Mouse (Mus musculus) hindbrain, embryonic 12.5 days (tissue): ENCODE measurements at regions not wholly inside any gene's neighbourhood (a gene's known extent, or its start where the extent isn't known, plus 50 kb on each side); places are given as distances from the start of the nearest gene placed in this dataset.

Source experiments
- ATAC-seq: fragments of 200-750 bp; cut with Nextera tagmentation; 2 replicates; pipeline ENCODE4 v1.8.0; 2017; ENCODE audit warnings: moderate TSS enrichment; ENCODE audit not compliant: low FRiP score
- H3K27ac ChIP-seq: fragments of 300-500 bp; sonication (generic); 2 replicates; pipeline ENCODE4 v1.5.1; 2016; ENCODE audit warnings: mild to moderate bottlenecking
- H3K27me3 ChIP-seq: fragments of 300-500 bp; sonication (generic); 2 replicates; pipeline ENCODE4 v1.6.1; 2016; ENCODE audit warnings: mild to moderate bottlenecking
- H3K36me3 ChIP-seq: fragments of 300-500 bp; sonication (generic); 2 replicates; pipeline ENCODE4 v1.6.1; 2016; ENCODE audit warnings: mild to moderate bottlenecking
- H3K4me1 ChIP-seq: fragments of 300-500 bp; sonication (generic); 2 replicates; pipeline ENCODE4 v1.6.1; 2016
- H3K4me2 ChIP-seq: fragments of 300-500 bp; sonication (generic); replicated peaks from 2 replicates; pipeline ENCODE4 v1.6.1; 2016; ENCODE audit warnings: mild to moderate bottlenecking
- H3K4me3 ChIP-seq: fragments of 300-500 bp; sonication (generic); 2 replicates; pipeline ENCODE4 v1.5.1; 2016; ENCODE audit warnings: mild to moderate bottlenecking
- H3K9ac ChIP-seq: fragments of 300-500 bp; sonication (generic); 2 replicates; pipeline ENCODE4 v1.6.1; 2016; ENCODE audit warnings: mild to moderate bottlenecking, moderate library complexity
- H3K9me3 ChIP-seq: fragments of 300-500 bp; sonication (generic); replicated peaks from 2 replicates; pipeline ENCODE4 v1.6.1; 2016; ENCODE audit warnings: mild to moderate bottlenecking
- WGBS: fragments of 180-500 bp; shearing (Covaris S2); methylation state at CpG from one replicate; pipeline ENCODE4 v1.1.7; 2016; 5-methylcytosine and 5-hydroxymethylcytosine counted together

- H3K4me1 ChIP-seq, result no peaks in the 10 kb centered on the region
These were observed 326.6 kb upstream of the Fam92a start for GRCm38 (mm10) chr4:12498426-12498825.

GRCm38 (mm10) chr4:12492468-12492867, 320.7 kb upstream of the Fam92a start:
- no peak overlapping the region for H3K9ac ChIP-seq
- H3K27ac ChIP-seq, result no peak overlapping the region
- no peak overlapping the region for H3K4me3 ChIP-seq
- no peaks in the 10 kb centered on the region for H3K36me3 ChIP-seq
- WGBS, result 79% methylated on average over 2 of the region's 2 CpGs
- no peaks in the 10 kb centered on the region for H3K4me1 ChIP-seq
- ATAC-seq, result no peak
- no peak overlapping the region for H3K4me2 ChIP-seq
- no peaks in the 10 kb centered on the region for H3K27me3 ChIP-seq
- no peaks in the 10 kb centered on the region for H3K9me3 ChIP-seq

More at GRCm38 (mm10) chr4:12498426-12498825, 326.6 kb upstream of the Fam92a start:
- H3K27me3 ChIP-seq, result no peaks in the 10 kb centered on the region
- no peak for ATAC-seq
- H3K27ac ChIP-seq, result no peak overlapping the region
- no peak overlapping the region for H3K9ac ChIP-seq
- no peak overlapping the region for H3K4me2 ChIP-seq
- H3K36me3 ChIP-seq, result no peaks in the 10 kb centered on the region
- 85% methylated on average over 4 of the region's 4 CpGs for WGBS
- H3K4me3 ChIP-seq, result no peak overlapping the region
- no peaks in the 10 kb centered on the region for H3K9me3 ChIP-seq

GRCm38 (mm10) chr4:12491306-12491705, 319.5 kb upstream of the Fam92a start:
- Histone ChIP-seq H3K4me3 (no peak overlapping the region), H3K9ac (no peak overlapping the region), H3K27me3 (no peaks in the 10 kb centered on the region), H3K4me2 (no peak overlapping the region), H3K4me1 (no peaks in the 10 kb centered on the region), H3K9me3 (no peaks in the 10 kb centered on the region), H3K27ac (no peak overlapping the region), H3K36me3 (no peaks in the 10 kb centered on the region)
- no peak for ATAC-seq
- WGBS, result 89% methylated on average over 6 of the region's 6 CpGs

- Histone ChIP-seq H3K27ac (no peak overlapping the region), H3K4me3 (no peak overlapping the region), H3K36me3 (no peaks in the 10 kb centered on the region), H3K9ac (no peak overlapping the region), H3K9me3 (no peaks in the 10 kb centered on the region), H3K4me1 (no peaks in the 10 kb centered on the region), H3K27me3 (no peaks in the 10 kb centered on the region), H3K4me2 (no peak overlapping the region)
- no peak for ATAC-seq
- WGBS, result 79% methylated on average over 3 of the region's 3 CpGs
These were observed 318.3 kb upstream of the Fam92a start for GRCm38 (mm10) chr4:12490066-12490465.

DNA sequence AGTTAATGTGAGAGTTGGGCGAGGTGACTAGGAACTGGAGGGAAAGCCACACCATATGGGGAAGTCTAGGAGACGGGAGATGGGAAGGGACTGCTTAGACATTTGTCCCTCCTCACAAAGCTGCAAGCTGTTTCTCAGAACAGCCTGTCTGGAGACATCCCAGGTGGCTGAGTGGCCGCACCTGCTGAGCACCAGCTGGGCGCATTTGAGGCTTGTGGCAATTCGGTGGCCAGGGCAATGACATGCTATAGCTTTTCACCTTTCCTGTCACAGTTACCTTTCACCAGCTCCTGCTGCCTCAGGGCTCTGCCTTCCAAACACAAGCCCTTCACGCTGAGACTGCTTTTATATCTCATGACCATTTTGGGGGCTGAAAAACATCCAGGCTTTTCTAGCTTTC, 317.5 kb upstream of the Fam92a start:
- Histone ChIP-seq H3K4me1 (no peaks in the 10 kb centered on the region), H3K36me3 (no peaks in the 10 kb centered on the region), H3K9me3 (no peaks in the 10 kb centered on the region), H3K4me3 (no peak overlapping the region), H3K9ac (no peak overlapping the region), H3K4me2 (no peak overlapping the region), H3K27me3 (no peaks in the 10 kb centered on the region), H3K27ac (no peak overlapping the region)
- no peak for ATAC-seq
- WGBS, result 66% methylated on average over 6 of the region's 6 CpGs

DNA sequence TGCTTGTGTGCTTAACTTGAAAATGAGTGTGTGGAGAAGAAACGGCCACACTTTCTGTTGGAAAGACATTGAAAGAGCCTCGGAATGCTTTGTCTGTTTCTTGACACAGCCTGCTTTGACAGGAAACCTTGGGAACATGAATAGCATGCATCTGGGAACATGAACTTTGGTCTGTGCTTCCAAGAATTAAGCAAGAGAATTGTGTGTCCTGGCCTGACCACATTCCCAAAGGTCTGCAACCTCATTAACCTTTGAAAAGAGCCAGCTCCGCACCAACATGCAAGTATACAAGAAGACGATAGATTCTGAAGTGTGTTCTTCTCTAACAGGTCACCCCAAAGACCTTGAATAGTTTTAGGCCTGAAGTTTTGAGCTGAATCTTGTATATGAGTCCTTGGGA, 309.7 kb upstream of the Fam92a start:
- 57% methylated on average over 4 of the region's 4 CpGs for WGBS
- Histone ChIP-seq H3K27ac (no peak overlapping the region), H3K36me3 (no peaks in the 10 kb centered on the region), H3K4me2 (no peak overlapping the region), H3K9ac (no peak overlapping the region), H3K4me1 (no peaks in the 10 kb centered on the region), H3K9me3 (no peaks in the 10 kb centered on the region), H3K27me3 (no peaks in the 10 kb centered on the region), H3K4me3 (no peak overlapping the region)
- ATAC-seq, result no peak

DNA sequence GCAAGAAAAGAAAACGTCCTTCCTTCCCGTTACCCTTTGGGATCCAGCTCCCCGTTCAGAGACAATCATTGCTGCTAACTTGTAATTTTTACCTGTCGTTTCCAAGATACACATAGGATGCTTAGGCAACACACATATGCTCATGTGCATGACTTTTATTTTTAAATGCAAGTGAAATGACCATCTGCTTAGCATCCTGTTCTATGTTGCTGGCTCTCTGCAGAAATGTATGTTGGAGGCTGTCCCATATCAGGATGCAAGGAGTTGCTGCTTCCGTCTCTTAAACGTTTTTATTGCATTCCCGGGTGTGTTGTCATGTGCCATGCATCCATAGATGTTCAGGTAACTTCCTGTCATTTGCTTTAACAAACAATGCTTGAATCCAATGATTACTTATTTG, 304.9 kb upstream of the Fam92a start:
- H3K4me2 ChIP-seq, result no peak overlapping the region
- WGBS, result 84% methylated on average over 7 of the region's 7 CpGs
- H3K4me3 ChIP-seq, result no peak overlapping the region
- no peaks in the 10 kb centered on the region for H3K9me3 ChIP-seq
- no peaks in the 10 kb centered on the region for H3K27me3 ChIP-seq
- H3K36me3 ChIP-seq, result no peaks in the 10 kb centered on the region
- no peak overlapping the region for H3K27ac ChIP-seq
- H3K4me1 ChIP-seq, result no peaks in the 10 kb centered on the region
- no peak overlapping the region for H3K9ac ChIP-seq
- no peak for ATAC-seq

GRCm38 (mm10) chr4:12474981-12475568, 303.3 kb upstream of the Fam92a start:
- no peak overlapping the region for H3K4me2 ChIP-seq
- no peaks in the 10 kb centered on the region for H3K9me3 ChIP-seq
- no peak for ATAC-seq
- H3K4me3 ChIP-seq, result no peak overlapping the region
- H3K9ac ChIP-seq, result no peak overlapping the region
- H3K36me3 ChIP-seq, result no peaks in the 10 kb centered on the region
- no peaks in the 10 kb centered on the region for H3K4me1 ChIP-seq
- no peak overlapping the region for H3K27ac ChIP-seq
- WGBS, result 71% methylated on average over 4 of the region's 4 CpGs
- H3K27me3 ChIP-seq, result no peaks in the 10 kb centered on the region

DNA sequence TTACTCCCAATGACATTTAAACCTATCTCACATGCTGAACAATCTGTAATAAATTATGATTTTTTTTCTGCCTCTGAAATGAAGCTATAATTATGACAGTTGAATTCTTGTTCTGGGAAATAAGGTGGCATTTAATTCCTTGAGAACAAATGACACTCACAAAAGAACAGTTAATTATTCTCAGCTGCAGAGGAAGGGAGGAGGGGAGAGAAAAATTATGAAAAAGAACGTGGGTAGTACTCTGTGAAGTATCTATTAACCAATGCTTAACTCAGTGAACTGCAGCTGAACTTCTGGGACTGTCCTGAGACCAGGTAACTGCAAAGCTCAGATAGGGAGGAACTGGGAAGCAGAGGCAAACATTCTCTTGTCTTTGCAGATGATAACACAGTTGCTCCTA, 302.6 kb upstream of the Fam92a start:
- no peak overlapping the region for H3K27ac ChIP-seq
- 50% methylated on average over 1 of the region's 1 CpGs for WGBS

GRCm38 (mm10) chr4:12461701-12462100, 289.9 kb upstream of the Fam92a start:
- H3K27me3 ChIP-seq, result no peaks in the 10 kb centered on the region
- H3K27ac ChIP-seq, result no peak overlapping the region
- H3K4me3 ChIP-seq, result no peak overlapping the region
- H3K4me2 ChIP-seq, result no peak overlapping the region
- H3K9me3 ChIP-seq, result no peaks in the 10 kb centered on the region
- peaks cover 6% of the 10 kb centered on the region; the same call in 1 of the 2 replicates for H3K4me1 ChIP-seq
- no peaks in the 10 kb centered on the region for H3K36me3 ChIP-seq
- 85% methylated on average over 2 of the region's 2 CpGs for WGBS
- ATAC-seq, result no peak
- no peak overlapping the region for H3K9ac ChIP-seq

More for the DNA sequence above, 302.6 kb upstream of the Fam92a start:
- no peak overlapping the region for H3K4me2 ChIP-seq
- H3K9ac ChIP-seq, result no peak overlapping the region
- no peak overlapping the region for H3K4me3 ChIP-seq
- H3K9me3 ChIP-seq, result no peaks in the 10 kb centered on the region
- H3K36me3 ChIP-seq, result no peaks in the 10 kb centered on the region
- no peaks in the 10 kb centered on the region for H3K4me1 ChIP-seq
- ATAC-seq, result no peak
- no peaks in the 10 kb centered on the region for H3K27me3 ChIP-seq

DNA sequence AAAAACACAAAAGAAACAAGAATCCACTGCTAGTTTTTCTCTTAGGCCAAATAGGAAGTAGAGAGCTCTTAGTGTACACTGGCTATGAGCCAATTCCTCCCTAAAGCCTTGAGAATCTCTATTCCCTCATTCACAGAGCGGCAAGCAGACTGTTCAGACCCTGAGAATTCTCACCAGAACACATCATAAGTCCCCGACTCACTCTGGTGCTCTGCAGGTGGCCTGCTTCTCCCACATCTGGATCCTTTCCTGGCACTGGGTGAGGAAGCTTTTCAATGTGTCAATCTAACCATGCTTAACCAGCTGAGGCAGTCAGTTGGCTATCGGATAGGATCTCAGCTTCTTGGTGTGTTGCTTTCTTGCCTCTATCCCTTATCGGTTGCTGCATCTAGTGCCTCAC, 289.4 kb upstream of the Fam92a start:
- H3K36me3 ChIP-seq, result no peaks in the 10 kb centered on the region
- H3K9me3 ChIP-seq, result no peaks in the 10 kb centered on the region
- ATAC-seq, result no peak
- H3K9ac ChIP-seq, result no peak overlapping the region
- WGBS, result 68% methylated on average over 4 of the region's 4 CpGs
- no peak overlapping the region for H3K4me3 ChIP-seq
- H3K4me2 ChIP-seq, result no peak overlapping the region
- H3K27ac ChIP-seq, result no peak overlapping the region
- H3K4me1 ChIP-seq, result peaks cover 6% of the 10 kb centered on the region; the same call in 1 of the 2 replicates
- no peaks in the 10 kb centered on the region for H3K27me3 ChIP-seq

DNA sequence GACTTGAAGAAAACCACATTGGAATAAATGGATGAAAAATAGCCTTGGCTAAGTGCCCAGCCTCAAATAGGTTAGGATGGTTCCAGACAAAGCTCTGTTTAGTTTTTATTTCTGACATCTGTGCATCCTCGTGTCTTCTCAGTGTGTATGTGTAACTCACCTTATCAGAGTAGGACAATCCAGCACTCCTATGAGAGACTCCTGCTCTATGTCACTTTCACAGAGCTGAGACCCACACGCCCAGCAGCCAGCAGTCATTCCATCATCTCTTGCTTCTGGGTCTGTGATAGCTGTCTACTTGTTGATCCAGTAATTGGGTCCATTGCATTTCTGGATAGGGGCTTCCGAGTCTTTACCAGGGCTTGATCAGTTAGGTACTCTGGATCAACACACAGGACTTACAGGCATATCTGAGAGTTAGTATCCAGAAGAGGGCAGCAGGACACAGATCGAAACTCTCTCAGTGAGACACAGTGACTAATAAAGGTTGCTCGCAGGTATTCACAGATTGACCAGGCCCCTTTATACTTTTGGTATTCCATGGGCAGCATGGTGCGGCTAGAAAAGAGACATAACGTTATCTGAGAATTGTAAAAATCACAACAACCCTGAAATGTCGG, 286.3 kb upstream of the Fam92a start:
- no peak for ATAC-seq
- Histone ChIP-seq H3K4me1 (peaks cover 6% of the 10 kb centered on the region; the same call in 1 of the 2 replicates), H3K9ac (no peak overlapping the region), H3K27me3 (no peaks in the 10 kb centered on the region), H3K36me3 (no peaks in the 10 kb centered on the region), H3K4me3 (no peak overlapping the region), H3K4me2 (no peak overlapping the region), H3K27ac (no peak overlapping the region), H3K9me3 (no peaks in the 10 kb centered on the region)
- 87% methylated on average over 8 of the region's 8 CpGs for WGBS

GRCm38 (mm10) chr4:12452086-12452485, 280.3 kb upstream of the Fam92a start:
- WGBS, result 82% methylated on average over 2 of the region's 2 CpGs
- Histone ChIP-seq H3K9ac (no peak overlapping the region), H3K4me3 (no peak overlapping the region), H3K27me3 (no peaks in the 10 kb centered on the region), H3K4me2 (no peak overlapping the region), H3K27ac (no peak overlapping the region), H3K36me3 (no peaks in the 10 kb centered on the region), H3K4me1 (no peaks in the 10 kb centered on the region), H3K9me3 (no peaks in the 10 kb centered on the region)
- no peak for ATAC-seq
